Mouse (Mus musculus) ES-E14 (cell line): ENCODE data around the gene Rbm34.

Experiments used
- CHD2 ChIP-seq: IDR thresholded peaks from 2 replicates; pipeline ENCODE4 v1.6.1; 2014; ENCODE audit warnings: mild to moderate bottlenecking, low read depth, low read length, inconsistent platforms
- HCFC1 ChIP-seq: IDR thresholded peaks from 2 replicates; pipeline ENCODE4 v1.6.1; 2012; ENCODE audit warnings: low read length, inconsistent platforms, borderline replicate concordance; ENCODE audit not compliant: insufficient read depth
- MAFK ChIP-seq: IDR thresholded peaks from 2 replicates; pipeline ENCODE4 v1.6.1; 2014; ENCODE audit warnings: mild to moderate bottlenecking, low read depth, low read length, inconsistent platforms; ENCODE audit not compliant: insufficient read depth
- ZC3H11A ChIP-seq: IDR thresholded peaks from 2 replicates; pipeline ENCODE4 v1.6.1; 2012; ENCODE audit warnings: low read depth, mild to moderate bottlenecking, inconsistent platforms, low read length, borderline replicate concordance
- ZNF384 ChIP-seq: IDR thresholded peaks from 2 replicates; pipeline ENCODE4 v1.6.1; 2012; ENCODE audit warnings: low read depth, low read length, inconsistent platforms

- TF ChIP-seq MAFK = no peak
- no peak for TF ChIP-seq ZC3H11A
- TF ChIP-seq HCFC1 = peak; percentile 24; the same call in 1 of the 2 replicates
- no peak for TF ChIP-seq CHD2
- no peak for TF ChIP-seq ZNF384
Observed at GRCm38 (mm10) chr8:126929607-126930161, 41.2 kb downstream of the Rbm34 start.
